Comparison of ENCODE assay signal across 26 mouse cellular contexts in the genomic region with DNA sequence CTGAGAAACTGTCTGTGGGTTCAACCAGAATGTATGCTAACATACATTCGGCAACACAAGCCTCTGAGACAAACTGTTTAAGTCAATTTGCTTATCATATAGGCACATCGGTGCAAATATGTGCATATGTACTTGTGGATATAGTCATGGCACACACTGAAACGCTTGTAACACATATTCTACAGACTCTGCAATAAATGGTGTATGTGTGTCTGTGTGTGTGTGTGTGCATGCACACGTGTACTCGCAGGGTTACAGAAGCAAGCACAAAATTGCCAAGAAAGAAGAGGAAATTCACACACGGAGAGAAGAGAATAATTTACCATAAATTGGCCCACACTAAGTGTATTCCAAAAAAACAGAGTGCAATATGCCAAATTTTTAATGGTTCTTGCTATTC.
"Had no signal": no experiment of that assay in that cellular context is flagged by ENCODE, and none has a peak within 500 bp of the region (broad histone marks: within the 10 kb centered on the region; RNA-seq: fewer than 3 reads in every experiment).

No protein-coding gene starts in this region.

- H3K4me3 ChIP-seq: gastrocnemius, adult 2 months; heart, adult 2 months; heart, embryonic 13.5 days; heart, embryonic 15.5 days; hindbrain, embryonic 10.5 days; hindbrain, embryonic 12.5 days; intestine, embryonic 15.5 days; left cerebral cortex, adult 2 months; limb, embryonic 10.5 days; limb, embryonic 12.5 days; liver, embryonic 13.5 days; liver, embryonic 15.5 days had no signal

- H3K9me3 ChIP-seq: heart, embryonic 13.5 days; heart, embryonic 15.5 days; hindbrain, embryonic 10.5 days; hindbrain, embryonic 12.5 days; intestine, embryonic 15.5 days; limb, embryonic 10.5 days; limb, embryonic 12.5 days; liver, embryonic 13.5 days; liver, embryonic 15.5 days had no signal

- H3K27ac ChIP-seq: gastrocnemius, adult 2 months; heart, adult 2 months; heart, embryonic 13.5 days; heart, embryonic 15.5 days; hindbrain, embryonic 10.5 days; hindbrain, embryonic 12.5 days; hindbrain, embryonic 14.5 days; intestine, embryonic 15.5 days; left cerebral cortex, adult 2 months; limb, embryonic 10.5 days; limb, embryonic 12.5 days; liver, embryonic 13.5 days; liver, embryonic 15.5 days had no signal

- DNase-seq: gastrocnemius, adult 2 months; gastrocnemius, postnatal 14 days; gastrocnemius, postnatal 36 days; heart, adult 2 months; heart, postnatal 4 days; kidney, postnatal 10 days; kidney, postnatal 4 days; layer of hippocampus, adult 9-11 months; liver; liver, embryonic 13.5 days; liver, postnatal 0 days had no signal

- H3K27me3 ChIP-seq: heart, embryonic 13.5 days; heart, embryonic 15.5 days; hindbrain, embryonic 12.5 days; intestine, embryonic 15.5 days; limb, embryonic 12.5 days; liver, embryonic 13.5 days; liver, embryonic 15.5 days had no signal

- ATAC-seq: hindbrain, embryonic 16.5 days; inflammation-experienced regulatory T-cells, adult 6 months; intestine, embryonic 15.5 days; intestine, postnatal 0 days; liver, postnatal 0 days had no signal

- H3K4me2 ChIP-seq: heart, embryonic 11.5 days; heart, embryonic 13.5 days; heart, embryonic 15.5 days; hindbrain, embryonic 12.5 days; hindbrain, embryonic 14.5 days; intestine, embryonic 15.5 days; limb, embryonic 12.5 days; liver, embryonic 11.5 days; liver, embryonic 13.5 days; liver, embryonic 15.5 days had no signal

- H3K4me1 ChIP-seq: heart, embryonic 13.5 days; heart, embryonic 15.5 days; hindbrain, embryonic 12.5 days; intestine, embryonic 15.5 days; liver, embryonic 13.5 days; liver, embryonic 15.5 days had no signal

- H3K36me3 ChIP-seq: heart, embryonic 13.5 days; heart, embryonic 15.5 days; hindbrain, embryonic 10.5 days; hindbrain, embryonic 12.5 days; intestine, embryonic 15.5 days; limb, embryonic 10.5 days; limb, embryonic 12.5 days; liver, embryonic 13.5 days; liver, embryonic 15.5 days had no signal

- H3K9ac ChIP-seq: heart, embryonic 13.5 days; heart, embryonic 15.5 days; hindbrain, embryonic 12.5 days; hindbrain, embryonic 14.5 days; intestine, embryonic 15.5 days; limb, embryonic 12.5 days; liver, embryonic 13.5 days; liver, embryonic 15.5 days; liver, postnatal 0 days had no signal
